Mouse (Mus musculus): ENCODE results near the gene Fbxw11.
A peak's percentile ranks its signal among the peaks of the same experiment; 100 is the strongest.

- no peak for TF ChIP-seq POLR2A (IDR thresholded peaks at IDR 0.05; ENCODE audit: insufficient read length, low read depth)
- TF ChIP-seq USF1 (IDR thresholded peaks at IDR 0.05; ENCODE audit: low read depth), result no peak
- TF ChIP-seq E2F4 (IDR thresholded peaks at IDR 0.05; ENCODE audit: insufficient read depth), result no peak
- TF ChIP-seq MYOD1 (IDR thresholded peaks at IDR 0.05; ENCODE audit: control insufficient read depth in 1 of 3, insufficient read length in 2 of 3, low read depth in 2 of 3), result peak in 2 of 3 experiments; percentile 19 to 30
- no peak for TF ChIP-seq POLR2AphosphoS2 (IDR thresholded peaks at IDR 0.05; ENCODE audit: insufficient read length, low read depth)
- TF ChIP-seq MAX (IDR thresholded peaks at IDR 0.05; ENCODE audit: low read depth), result no peak
- no peak for TF ChIP-seq TCF12 (IDR thresholded peaks at IDR 0.05; ENCODE audit: insufficient read depth, poor library complexity, severe bottlenecking)
Observed at GRCm38 (mm10) chr11:32627900-32628299, 14.6 kb upstream of the Fbxw11 start.
